Mouse (Mus musculus): Measurements from ENCODE around the gene Cyb561d2. TPM values are rescaled to one million over a fixed set of nuclear protein-coding genes. Genes with fewer than 3 reads are reported as not detected.

Gene Cyb561d2
- polyA plus RNA-seq, 1 experiment from 2014 or later = 35.1 TPM

GRCm38 (mm10) chr9:107582509-107583062, 40.6 kb upstream of the Cyb561d2 start:
- Histone ChIP-seq H3K4me2 (ENCODE audit: low read length) (no peak overlapping the region), H3K4me1 (ENCODE audit: control insufficient read depth, insufficient read depth, low read length) (peaks cover 15% of the 10 kb centered on the region), H3K27me3 (ENCODE audit: control insufficient read depth, insufficient read depth, low read length) (no peaks in the 10 kb centered on the region), H3K9ac (replicated peaks; ENCODE audit: low read length) (no peak overlapping the region), H3K36me3 (ENCODE audit: control insufficient read depth, insufficient read depth, low read length) (peaks cover 11% of the 10 kb centered on the region; the same call in 1 of the 2 replicates), H3K9me3 (ENCODE audit: control insufficient read depth, low read length) (no peaks in the 10 kb centered on the region), H3K27ac (replicated peaks; ENCODE audit: low read depth, low read length) (no peak overlapping the region), H3K4me3 (replicated peaks; ENCODE audit: low read depth, low read length) (no peak overlapping the region)
- no peak for ATAC-seq (ENCODE audit: low FRiP score, low TSS enrichment)
- 92% methylated on average over 7 of the region's 7 CpGs for WGBS
- no peak for DNase-seq

- no peak for ATAC-seq (ENCODE audit: low FRiP score, low TSS enrichment)
- Histone ChIP-seq H3K4me2 (ENCODE audit: low read length) (peak overlapping the region; percentile 98), H3K9ac (replicated peaks; ENCODE audit: low read length) (peak overlapping the region; percentile 74), H3K27me3 (ENCODE audit: control insufficient read depth, insufficient read depth, low read length) (no peaks in the 10 kb centered on the region), H3K9me3 (ENCODE audit: control insufficient read depth, low read length) (no peaks in the 10 kb centered on the region), H3K4me3 (replicated peaks; ENCODE audit: low read depth, low read length) (peak overlapping the region; percentile 62; the same call in 1 of the 2 replicates), H3K27ac (replicated peaks; ENCODE audit: low read depth, low read length) (no peak overlapping the region), H3K36me3 (ENCODE audit: control insufficient read depth, insufficient read depth, low read length) (peaks cover 11% of the 10 kb centered on the region; the same call in 1 of the 2 replicates), H3K4me1 (ENCODE audit: control insufficient read depth, insufficient read depth, low read length) (peaks cover 20% of the 10 kb centered on the region)
- WGBS = 85% methylated on average over 4 of the region's 4 CpGs
- DNase-seq = no peak
Observed at GRCm38 (mm10) chr9:107581584-107581983, 39.6 kb upstream of the Cyb561d2 start.

GRCm38 (mm10) chr9:107580501-107581317, 38.7 kb upstream of the Cyb561d2 start, which contains the start of gene Hyal3:
Gene Hyal3 (plus strand): TSS chr9:107580818.
- peaks cover 11% of the 10 kb centered on the region; the same call in 1 of the 2 replicates for H3K36me3 ChIP-seq (ENCODE audit: control insufficient read depth, insufficient read depth, low read length)
- H3K27ac ChIP-seq (replicated peaks; ENCODE audit: low read depth, low read length) = peak within 1 kb of the TSS; percentile 81
- DNase-seq (peak; percentile 90), ATAC-seq (ENCODE audit: low FRiP score, low TSS enrichment) (peak; percentile 71)
- peaks cover 20% of the 10 kb centered on the region for H3K4me1 ChIP-seq (ENCODE audit: control insufficient read depth, insufficient read depth, low read length)
- H3K9ac ChIP-seq (replicated peaks; ENCODE audit: low read length) = peak within 1 kb of the TSS; percentile 74
- no peaks in the 10 kb centered on the region for H3K9me3 ChIP-seq (ENCODE audit: control insufficient read depth, low read length)
- peak within 1 kb of the TSS; percentile 62 for H3K4me3 ChIP-seq (replicated peaks; ENCODE audit: low read depth, low read length)
- WGBS = under 1% methylated on average over 32 of the region's 32 CpGs
- peak within 1 kb of the TSS; percentile 98 for H3K4me2 ChIP-seq (ENCODE audit: low read length)
- H3K27me3 ChIP-seq (ENCODE audit: control insufficient read depth, insufficient read depth, low read length) = no peaks in the 10 kb centered on the region

GRCm38 (mm10) chr9:107579023-107579900, 37.3 kb upstream of the Cyb561d2 start:
- no peaks in the 10 kb centered on the region for H3K9me3 ChIP-seq (ENCODE audit: control insufficient read depth, low read length)
- H3K27me3 ChIP-seq (ENCODE audit: control insufficient read depth, insufficient read depth, low read length) = no peaks in the 10 kb centered on the region
- H3K4me2 ChIP-seq (ENCODE audit: low read length) = no peak overlapping the region; the same call in 1 of the 2 replicates
- H3K9ac ChIP-seq (replicated peaks; ENCODE audit: low read length) = no peak overlapping the region
- ATAC-seq (ENCODE audit: low FRiP score, low TSS enrichment) (no peak), DNase-seq (no peak)
- no peak overlapping the region for H3K4me3 ChIP-seq (replicated peaks; ENCODE audit: low read depth, low read length)
- no peak overlapping the region for H3K27ac ChIP-seq (replicated peaks; ENCODE audit: low read depth, low read length)
- 93% methylated on average over 14 of the region's 14 CpGs for WGBS
- peaks cover 20% of the 10 kb centered on the region for H3K4me1 ChIP-seq (ENCODE audit: control insufficient read depth, insufficient read depth, low read length)
- peaks cover 18% of the 10 kb centered on the region for H3K36me3 ChIP-seq (ENCODE audit: control insufficient read depth, insufficient read depth, low read length)

GRCm38 (mm10) chr9:107578587-107578986, 36.6 kb upstream of the Cyb561d2 start, which contains the start of gene Naa80:
Gene Naa80 (plus strand): TSS chr9:107578887.
- ATAC-seq (ENCODE audit: low FRiP score, low TSS enrichment) (no peak), DNase-seq (no peak)
- WGBS = 75% methylated on average over 3 of the region's 3 CpGs
- H3K4me2 ChIP-seq (ENCODE audit: low read length) = no peak within 1 kb of the TSS; the same call in 1 of the 2 replicates
- no peak within 1 kb of the TSS for H3K9ac ChIP-seq (replicated peaks; ENCODE audit: low read length)
- H3K9me3 ChIP-seq (ENCODE audit: control insufficient read depth, low read length) = no peaks in the 10 kb centered on the region
- peaks cover 20% of the 10 kb centered on the region for H3K4me1 ChIP-seq (ENCODE audit: control insufficient read depth, insufficient read depth, low read length)
- H3K27me3 ChIP-seq (ENCODE audit: control insufficient read depth, insufficient read depth, low read length) = no peaks in the 10 kb centered on the region
- no peak within 1 kb of the TSS for H3K27ac ChIP-seq (replicated peaks; ENCODE audit: low read depth, low read length)
- H3K36me3 ChIP-seq (ENCODE audit: control insufficient read depth, insufficient read depth, low read length) = peaks cover 15% of the 10 kb centered on the region
- no peak within 1 kb of the TSS for H3K4me3 ChIP-seq (replicated peaks; ENCODE audit: low read depth, low read length)

- H3K4me3 ChIP-seq (replicated peaks; ENCODE audit: low read depth, low read length) = no peak overlapping the region
- DNase-seq (no peak), ATAC-seq (ENCODE audit: low FRiP score, low TSS enrichment) (no peak)
- peaks cover 20% of the 10 kb centered on the region for H3K4me1 ChIP-seq (ENCODE audit: control insufficient read depth, insufficient read depth, low read length)
- H3K4me2 ChIP-seq (ENCODE audit: low read length) = no peak overlapping the region
- WGBS = 95% methylated on average over 10 of the region's 10 CpGs
- peaks cover 15% of the 10 kb centered on the region for H3K36me3 ChIP-seq (ENCODE audit: control insufficient read depth, insufficient read depth, low read length)
- H3K9ac ChIP-seq (replicated peaks; ENCODE audit: low read length) = no peak overlapping the region
- no peak overlapping the region for H3K27ac ChIP-seq (replicated peaks; ENCODE audit: low read depth, low read length)
- no peaks in the 10 kb centered on the region for H3K9me3 ChIP-seq (ENCODE audit: control insufficient read depth, low read length)
- no peaks in the 10 kb centered on the region for H3K27me3 ChIP-seq (ENCODE audit: control insufficient read depth, insufficient read depth, low read length)
Observed at GRCm38 (mm10) chr9:107577871-107578270, 35.9 kb upstream of the Cyb561d2 start.

- ATAC-seq (ENCODE audit: low FRiP score, low TSS enrichment) = peak; percentile 29
- Histone ChIP-seq H3K27ac (replicated peaks; ENCODE audit: low read depth, low read length) (peak within 1 kb of the TSS; percentile 41; the same call in 1 of the 2 replicates), H3K4me3 (replicated peaks; ENCODE audit: low read depth, low read length) (peak within 1 kb of the TSS; percentile 21), H3K27me3 (ENCODE audit: control insufficient read depth, insufficient read depth, low read length) (no peaks in the 10 kb centered on the region), H3K4me2 (ENCODE audit: low read length) (peak within 1 kb of the TSS; percentile 42), H3K4me1 (ENCODE audit: control insufficient read depth, insufficient read depth, low read length) (peaks cover 20% of the 10 kb centered on the region), H3K9ac (replicated peaks; ENCODE audit: low read length) (no peak within 1 kb of the TSS; the same call in 1 of the 2 replicates), H3K9me3 (ENCODE audit: control insufficient read depth, low read length) (no peaks in the 10 kb centered on the region), H3K36me3 (ENCODE audit: control insufficient read depth, insufficient read depth, low read length) (peaks cover 29% of the 10 kb centered on the region)
- peak; percentile 76 for DNase-seq
- WGBS = 27% methylated on average over 16 of the region's 16 CpGs
Observed at GRCm38 (mm10) chr9:107576357-107577107, 34.5 kb upstream of the Cyb561d2 start, which contains the start of gene Hyal1. Gene Hyal1 (plus strand): TSS chr9:107576927.

Data from midbrain, embryonic 14.5 days (tissue).